Mouse (Mus musculus) subcutaneous adipose tissue, adult 2 months (tissue): ENCODE measurements around the gene Gtf3c2. TPM values are rescaled to one million over a fixed set of nuclear protein-coding genes. Genes with fewer than 3 reads are reported as not detected.

Experiments used
- polyA plus RNA-seq: library from polyadenylated mRNA; depleted of rRNA; stranded (reverse); fragments of >200 nt; gene quantifications from 2 replicates; pipeline ENCODE4 v1.2.3, GENCODE M21; 2012; ENCODE audit warnings: low replicate concordance; rRNA removed

Gtf3c2 gene
- 57.4 and 85.2 TPM in 2 replicates for polyA plus RNA-seq

DNA sequence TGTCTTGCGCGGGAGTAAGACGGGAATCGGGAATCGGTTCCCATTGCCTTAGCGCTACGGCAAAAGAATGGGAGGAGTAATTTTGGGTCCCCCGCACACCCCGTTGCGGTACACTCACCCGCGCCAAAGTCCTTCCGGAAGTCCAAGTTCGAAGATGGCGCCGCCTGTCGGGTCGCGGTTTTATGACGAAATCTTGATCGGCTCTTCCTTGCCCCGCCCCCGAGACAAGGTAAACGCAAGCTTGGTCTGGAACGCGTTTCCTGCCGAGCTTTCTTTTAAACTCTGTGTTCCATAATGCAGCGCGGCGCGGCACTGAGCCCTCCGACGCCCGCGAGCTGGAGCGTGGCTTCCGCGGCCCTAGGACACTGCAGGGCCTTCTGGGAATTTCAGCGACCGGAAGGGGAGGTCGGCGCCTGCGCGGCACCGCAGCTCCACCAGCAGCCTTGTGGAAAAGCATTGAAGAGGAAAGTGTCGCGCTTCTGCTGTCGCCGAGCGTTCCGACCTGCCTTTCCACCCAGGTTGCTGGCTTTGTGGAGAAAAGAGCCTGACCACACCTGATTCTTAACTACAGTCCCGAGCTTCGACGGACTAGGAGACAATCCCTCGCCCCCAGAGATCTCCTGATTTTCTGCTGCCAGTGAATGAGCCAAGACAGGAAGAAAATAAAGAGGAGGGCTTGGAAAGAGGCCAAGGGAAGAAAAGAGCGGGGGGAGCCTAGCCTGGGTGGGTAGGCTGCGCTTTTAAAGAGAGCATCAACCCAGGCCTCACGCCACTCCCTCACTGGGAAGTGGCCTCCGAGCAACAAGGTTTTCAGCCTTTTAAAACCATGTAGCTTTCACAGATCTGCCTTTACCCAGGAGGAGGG lies at the start of gene Gtf3c2, which contains the start of gene Gm29609:
Gene Gtf3c2, minus strand, starts transcription at position 379 of the 865 bp plus-strand sequence.
Gene Gm29609, minus strand, starts transcription at position 146 of the 865 bp plus-strand sequence.

DNA sequence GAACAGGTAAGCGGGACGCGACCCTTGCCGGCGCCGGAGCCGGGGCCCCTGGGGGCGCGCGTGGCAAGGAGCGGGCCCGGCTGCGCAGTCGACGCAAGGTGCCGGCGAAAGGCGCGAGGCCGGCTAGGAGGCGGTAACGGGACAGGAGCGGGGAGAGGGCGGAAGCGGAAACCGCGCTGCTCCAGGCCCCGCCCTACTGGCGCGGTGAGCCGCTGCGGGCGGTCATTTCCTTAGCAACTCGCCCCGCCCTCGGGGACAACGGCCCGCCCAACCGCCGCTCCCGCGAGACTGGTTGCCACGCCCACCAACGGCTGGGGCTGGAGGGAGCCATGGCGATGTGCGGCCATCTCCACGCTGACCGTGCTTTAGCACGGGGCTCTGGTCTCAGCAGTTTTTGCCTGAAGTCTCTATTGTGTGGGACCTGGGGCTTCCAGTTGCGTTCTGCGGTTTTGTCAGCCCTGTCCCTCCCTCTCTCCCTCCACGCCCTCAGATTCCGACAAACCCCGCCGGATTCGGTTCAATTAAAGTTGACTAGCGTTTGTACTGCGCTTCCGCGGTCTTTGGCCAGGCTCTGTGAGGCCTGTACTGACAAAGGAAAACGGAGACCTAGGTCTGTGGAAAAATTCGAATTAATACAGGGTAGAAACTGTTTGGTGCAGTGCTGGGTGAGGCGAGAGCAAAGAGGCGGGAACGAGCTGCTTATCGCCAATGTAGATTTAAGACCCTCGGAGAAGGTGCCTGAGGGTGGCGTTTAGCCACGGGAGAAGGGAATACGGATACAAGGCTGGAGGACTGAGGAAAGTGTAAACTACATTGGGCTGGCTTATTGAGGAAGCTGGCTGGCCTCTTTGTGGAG lies 40.7 kb upstream of the Gtf3c2 start, which contains the start of gene Ppm1g:
Gene Ppm1g, minus strand, starts transcription at position 240 of the 856 bp plus-strand sequence.

DNA sequence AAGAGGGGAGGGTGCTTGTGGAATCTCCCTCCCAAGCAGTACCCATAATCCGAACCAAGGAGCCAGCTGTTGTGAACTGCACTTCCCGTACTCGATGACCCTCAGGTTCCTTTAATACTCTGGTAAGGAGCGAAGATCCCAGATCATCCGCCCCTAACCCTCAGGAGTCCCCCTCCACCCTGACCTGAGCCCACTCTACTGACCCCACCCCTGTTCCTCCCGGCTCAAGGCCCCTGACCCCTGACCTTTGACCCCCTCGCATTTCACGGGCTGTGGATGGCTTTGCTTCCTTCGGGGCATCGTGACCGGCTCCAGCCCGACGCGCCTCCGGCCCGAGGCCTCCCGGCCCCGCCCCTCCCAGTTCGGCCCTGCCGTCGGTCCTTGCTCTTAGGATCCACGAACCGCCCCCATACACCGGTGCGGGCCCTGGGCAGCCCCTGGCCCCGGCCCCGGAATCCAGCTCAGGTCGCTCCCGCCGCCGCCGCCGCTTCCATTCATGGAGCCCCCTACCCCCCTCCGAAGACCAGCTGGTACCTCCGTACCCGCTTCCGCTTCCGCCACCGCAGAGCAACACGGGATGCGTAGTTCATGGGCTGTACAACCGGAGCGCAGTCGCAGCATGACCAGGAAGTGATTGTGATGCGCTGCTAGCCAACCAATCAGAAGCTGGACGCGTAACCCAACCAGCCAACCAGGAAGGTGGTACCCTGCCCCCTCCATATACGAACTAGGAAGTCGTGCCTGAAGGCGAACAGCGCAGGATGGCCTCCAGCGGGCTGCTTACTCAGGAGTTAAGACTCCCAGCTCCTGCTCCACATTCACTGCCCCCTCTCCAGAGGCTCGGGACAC lies 22.0 kb upstream of the Gtf3c2 start, which contains the start of gene Zfp513:
Gene Zfp513, minus strand, starts transcription at position 562 of the 849 bp plus-strand sequence.

DNA sequence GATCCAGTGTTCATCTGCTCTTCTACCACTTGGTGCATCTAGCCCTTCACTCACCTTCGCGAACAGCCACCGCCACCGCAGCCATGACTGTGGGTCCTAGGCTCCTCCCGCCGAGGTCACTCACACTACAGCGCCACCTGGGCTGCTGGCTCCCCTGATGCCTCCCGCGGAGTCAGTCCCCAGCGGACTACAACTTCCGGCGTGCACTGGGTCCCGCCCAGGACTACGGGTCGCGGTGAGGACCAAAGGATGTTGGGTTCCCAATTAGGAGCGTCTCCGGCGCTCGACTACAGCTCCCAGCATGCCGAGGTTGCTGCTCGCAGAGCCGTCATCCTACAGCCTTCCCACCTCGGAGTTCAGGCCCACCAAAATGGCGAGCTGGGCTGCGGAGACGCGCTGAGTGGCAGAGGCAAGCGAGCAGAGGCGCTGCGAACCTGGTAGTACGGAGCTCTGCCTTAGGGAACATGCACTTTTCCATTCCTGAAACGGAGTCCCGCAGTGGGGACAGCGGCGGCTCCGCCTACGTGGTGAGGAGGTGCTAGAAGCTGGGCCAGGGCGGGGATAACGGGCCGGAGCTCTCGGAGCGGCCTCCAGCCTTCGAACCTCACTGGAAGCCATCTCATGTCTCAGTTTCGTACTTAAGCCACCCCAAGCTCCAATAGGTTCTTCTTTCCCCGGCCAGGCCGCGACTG lies 13.1 kb upstream of the Gtf3c2 start, which contains the start of the genes Snx17 and Eif2b4:
Gene Snx17, plus strand, starts transcription at position 289 of the 692 bp plus-strand sequence.
Gene Eif2b4, minus strand, starts transcription at position 492 of the 692 bp plus-strand sequence.

DNA sequence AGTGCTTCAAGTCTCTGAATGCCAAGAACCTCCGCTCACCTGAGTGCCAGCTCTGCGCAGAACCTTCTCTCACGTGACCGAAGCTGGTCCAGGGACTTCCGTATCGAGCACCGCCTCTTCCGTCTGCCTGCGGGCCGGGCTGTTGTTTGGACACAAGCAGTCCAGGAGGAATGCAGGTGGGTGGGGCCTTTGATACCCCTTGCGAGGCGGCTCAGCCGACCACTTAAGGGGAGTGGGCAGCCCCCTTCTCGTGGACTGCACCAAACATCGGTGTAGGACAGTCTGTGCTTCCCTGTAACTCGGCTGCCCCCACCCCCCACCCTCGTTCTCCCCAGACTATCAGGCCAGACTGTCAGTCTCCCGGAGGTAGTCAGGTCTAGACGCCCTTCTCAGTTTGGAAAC lies 25.8 kb downstream of the Gtf3c2 start, which contains the start of gene Mpv17:
Gene Mpv17, minus strand, starts transcription at position 100 of the 402 bp plus-strand sequence.

DNA sequence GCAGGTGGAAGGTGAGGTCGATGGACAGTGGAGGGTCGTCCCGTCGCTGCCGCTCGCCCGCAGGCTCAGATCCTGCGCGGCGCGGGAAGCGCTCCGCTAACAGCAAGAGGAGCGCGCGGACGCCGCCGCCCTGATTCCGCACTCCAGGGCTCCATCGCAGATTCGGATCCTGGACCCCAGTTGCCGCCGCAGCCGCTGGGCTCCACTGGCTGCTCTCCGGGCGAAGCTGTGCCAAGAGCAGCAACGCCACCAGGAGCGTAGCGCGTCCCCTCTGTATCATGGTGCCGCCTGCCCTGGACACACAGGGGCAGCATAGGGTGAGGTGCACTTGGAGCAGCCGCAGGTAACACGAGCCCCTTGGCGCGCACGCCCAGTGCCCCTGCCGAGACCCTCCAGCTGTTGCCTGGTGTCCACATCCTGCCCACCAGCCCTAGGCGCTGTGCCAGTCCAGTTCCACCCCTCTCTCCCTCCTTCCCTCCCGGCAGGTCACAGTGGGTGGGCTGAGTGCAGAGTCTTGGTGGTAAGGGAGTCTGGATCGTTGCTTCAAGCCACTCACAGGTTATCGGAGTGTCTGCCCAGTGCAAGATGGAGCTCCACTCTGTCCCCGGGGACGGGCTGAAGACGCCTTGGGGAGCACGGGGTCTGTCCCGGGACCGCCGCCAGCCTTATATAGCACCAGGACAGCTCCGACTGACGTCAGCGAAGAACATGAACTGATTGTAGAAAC lies 41.5 kb downstream of the Gtf3c2 start, which contains the start of gene Ucn:
Gene Ucn, minus strand, starts transcription at position 589 of the 727 bp plus-strand sequence.

DNA sequence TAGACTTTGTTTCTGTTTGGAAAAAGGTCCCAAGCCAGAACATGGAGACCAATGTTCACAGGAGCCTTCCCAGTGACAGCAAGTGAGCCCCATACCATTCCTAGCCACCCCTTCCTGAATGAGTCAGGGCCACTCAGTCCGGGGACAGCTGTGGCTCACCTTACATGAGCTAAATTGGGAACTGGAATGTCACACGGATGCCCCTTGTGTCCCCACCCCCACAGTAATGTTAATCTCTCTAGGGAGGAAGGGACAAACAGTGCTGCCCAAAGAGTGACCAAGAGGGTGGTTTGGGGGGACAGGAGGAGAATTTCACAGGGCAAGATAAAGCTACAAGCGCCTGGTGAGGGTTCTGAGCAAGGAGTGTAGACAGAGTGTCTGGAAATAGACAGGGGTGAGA lies 63.6 kb downstream of the Gtf3c2 start, which contains the start of gene Trim54:
Gene Trim54, plus strand, starts transcription at position 359 of the 400 bp plus-strand sequence.

DNA sequence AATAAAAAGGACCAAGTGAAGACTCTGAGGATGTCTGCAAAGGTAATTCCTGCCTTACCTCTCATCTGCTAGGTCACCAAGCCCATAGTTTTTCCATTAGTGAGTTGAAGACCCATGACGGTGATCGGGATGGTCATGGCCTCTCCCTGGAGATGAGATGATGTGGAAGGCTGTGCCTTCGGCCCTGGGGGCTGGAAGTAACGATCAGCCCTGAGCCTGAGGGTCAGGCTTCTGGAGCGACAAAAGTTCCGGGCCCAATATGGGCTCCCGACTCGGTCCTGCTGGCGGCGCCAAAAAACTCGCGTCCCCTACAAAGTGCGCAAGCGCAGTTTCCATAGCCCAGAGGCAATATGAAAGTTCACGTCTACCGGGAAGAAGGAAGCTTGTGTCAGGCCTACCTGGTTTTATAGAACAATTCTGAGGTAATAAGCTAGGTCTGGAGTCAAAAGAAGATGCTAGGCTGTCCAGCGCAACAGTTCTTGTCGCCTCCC lies 71.9 kb downstream of the Gtf3c2 start, which contains the start of gene Slc30a3:
Gene Slc30a3, minus strand, starts transcription at position 238 of the 491 bp plus-strand sequence.

Other genes with a start within 250 kb of the Gtf3c2 start
- 1.1 and 6.2 TPM in 2 replicates for gene Cgref1, start 234.6 kb downstream of the Gtf3c2 start, polyA plus RNA-seq
- 289 and 327 TPM in 2 replicates for gene Preb, start 219.8 kb downstream of the Gtf3c2 start, polyA plus RNA-seq
- gene Tcf23, start 211.5 kb downstream of the Gtf3c2 start, polyA plus RNA-seq: 0.69 and 25.8 TPM in 2 replicates
- 209 and 273 TPM in 2 replicates for gene Atraid, start 131.8 kb downstream of the Gtf3c2 start, polyA plus RNA-seq
- gene Slc5a6, start 131.2 kb downstream of the Gtf3c2 start, polyA plus RNA-seq: 40.4 and 53.2 TPM in 2 replicates
- 21.5 and 75.0 TPM in 2 replicates for gene Cad, start 125.4 kb downstream of the Gtf3c2 start, polyA plus RNA-seq
- gene Dnajc5g, start 73.9 kb downstream of the Gtf3c2 start, polyA plus RNA-seq: not detected in 2 replicates
- gene Slc30a3, start 71.9 kb downstream of the Gtf3c2 start, polyA plus RNA-seq: 0.12 TPM in 1 of 2 replicates, not detected in the other
- gene Trim54, start 63.4 kb downstream of the Gtf3c2 start, polyA plus RNA-seq: not detected in 2 replicates
- not detected in 2 replicates for gene Ucn, start 41.3 kb downstream of the Gtf3c2 start, polyA plus RNA-seq
- 163 and 250 TPM in 2 replicates for gene Mpv17, start 25.9 kb downstream of the Gtf3c2 start, polyA plus RNA-seq
- 4.4 and 5.4 TPM in 2 replicates for gene Gm29609, start 233 bp downstream of the Gtf3c2 start, polyA plus RNA-seq
- gene Snx17, start 13.1 kb upstream of the Gtf3c2 start, polyA plus RNA-seq: 108 and 112 TPM in 2 replicates
- 39.2 and 59.8 TPM in 2 replicates for gene Eif2b4, start 13.3 kb upstream of the Gtf3c2 start, polyA plus RNA-seq
- 34.3 and 47.6 TPM in 2 replicates for gene Zfp513, start 22.2 kb upstream of the Gtf3c2 start, polyA plus RNA-seq
- 30.0 and 90.9 TPM in 2 replicates for gene Ppm1g, start 40.5 kb upstream of the Gtf3c2 start, polyA plus RNA-seq
- 140 and 206 TPM in 2 replicates for gene Nrbp1, start 60.7 kb upstream of the Gtf3c2 start, polyA plus RNA-seq
- gene Gm9970, start 61.1 kb upstream of the Gtf3c2 start, polyA plus RNA-seq: 0.27 and 0.57 TPM in 2 replicates
- gene Krtcap3, start 71.5 kb upstream of the Gtf3c2 start, polyA plus RNA-seq: 9.7 and 58.7 TPM in 2 replicates
- 40.7 and 63.3 TPM in 2 replicates for gene Ift172, start 111.0 kb upstream of the Gtf3c2 start, polyA plus RNA-seq
- 7.7 and 46.5 TPM in 2 replicates for gene Fndc4, start 115.9 kb upstream of the Gtf3c2 start, polyA plus RNA-seq
- 0.21 and 0.28 TPM in 2 replicates for gene Gckr, start 117.3 kb upstream of the Gtf3c2 start, polyA plus RNA-seq